Mouse (Mus musculus) kidney, adult 11 months (tissue): ENCODE results near the gene Fgfrl1.

Source experiments
- DNase-seq: peaks from one replicate; pipeline ENCODE4 v3.0.0; 2022

The Fgfrl1 gene

GRCm38 (mm10) chr5:108692271-108692670 is at the start of gene Fgfrl1:
TSS of gene Fgfrl1 (plus strand) at chr5:108692382.
- DNase-seq = peak; percentile 76

GRCm38 (mm10) chr5:108643674-108644073 is 48.5 kb upstream of the Fgfrl1 start:
- no peak for DNase-seq

- DNase-seq = no peak
These were observed 46.4 kb upstream of the Fgfrl1 start for GRCm38 (mm10) chr5:108645651-108646342.

GRCm38 (mm10) chr5:108646343-108646660 is 45.9 kb upstream of the Fgfrl1 start:
- DNase-seq = no peak

- DNase-seq = no peak
These were observed 44.9 kb upstream of the Fgfrl1 start for GRCm38 (mm10) chr5:108647311-108647710.

GRCm38 (mm10) chr5:108647820-108648465 is 44.2 kb upstream of the Fgfrl1 start:
- DNase-seq = no peak

GRCm38 (mm10) chr5:108648937-108649576 is 43.1 kb upstream of the Fgfrl1 start:
- DNase-seq = no peak

GRCm38 (mm10) chr5:108650341-108650740 is 41.8 kb upstream of the Fgfrl1 start:
- no peak for DNase-seq

GRCm38 (mm10) chr5:108651136-108651720 is 41.0 kb upstream of the Fgfrl1 start:
- DNase-seq = no peak

GRCm38 (mm10) chr5:108651823-108652222 is 40.4 kb upstream of the Fgfrl1 start:
- peak; percentile 73 for DNase-seq

- DNase-seq = no peak
These were observed 38.8 kb upstream of the Fgfrl1 start for GRCm38 (mm10) chr5:108653341-108653740.

- peak; percentile 61 for DNase-seq
These were observed 37.7 kb upstream of the Fgfrl1 start for GRCm38 (mm10) chr5:108654444-108654990.

GRCm38 (mm10) chr5:108655381-108655780 is 36.8 kb upstream of the Fgfrl1 start:
- DNase-seq = no peak

- DNase-seq = no peak
These were observed 36.1 kb upstream of the Fgfrl1 start for GRCm38 (mm10) chr5:108655891-108656650.

- no peak for DNase-seq
These were observed 34.8 kb upstream of the Fgfrl1 start for GRCm38 (mm10) chr5:108657406-108657805.

GRCm38 (mm10) chr5:108658611-108659010 is 33.6 kb upstream of the Fgfrl1 start:
- no peak for DNase-seq

- peak; percentile 63 for DNase-seq
These were observed 32.2 kb upstream of the Fgfrl1 start, which contains the start of gene Idua for GRCm38 (mm10) chr5:108659698-108660631. TSS of gene Idua (plus strand) at chr5:108660331.

GRCm38 (mm10) chr5:108660632-108661268 is 31.4 kb upstream of the Fgfrl1 start:
- peak; percentile 91 for DNase-seq

GRCm38 (mm10) chr5:108662772-108663171 is 29.4 kb upstream of the Fgfrl1 start:
- DNase-seq = no peak

- DNase-seq = no peak
These were observed 27.1 kb upstream of the Fgfrl1 start for GRCm38 (mm10) chr5:108665066-108665465.

- DNase-seq = no peak
These were observed 24.8 kb upstream of the Fgfrl1 start for GRCm38 (mm10) chr5:108667370-108667769.
